In the genomic region with DNA sequence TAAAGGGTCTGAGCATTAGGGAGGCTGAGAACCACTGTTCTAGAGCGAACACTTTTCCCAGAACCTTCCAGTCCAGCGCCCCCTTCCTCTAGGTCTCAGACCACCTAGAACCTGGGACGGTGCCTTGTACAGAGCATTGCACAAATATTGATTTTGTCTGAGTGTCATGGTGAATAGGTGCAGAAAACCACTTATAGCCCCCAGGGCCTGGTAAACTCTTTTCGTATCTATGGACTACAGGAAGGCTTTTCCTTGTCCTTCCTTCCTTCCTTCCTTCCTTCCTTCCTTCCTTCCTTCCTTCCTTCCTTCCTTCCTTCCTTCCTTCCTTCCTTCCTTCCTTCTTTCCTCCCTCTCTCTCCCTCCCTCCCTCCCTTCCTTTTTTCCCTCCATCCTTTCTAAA, we compare ENCODE assay signal across 8 mouse cellular contexts. TPM values are rescaled to one million over a fixed set of nuclear protein-coding genes. Genes with fewer than 3 reads are reported as not detected.
DNase-seq lines count a peak whose midpoint lies in the region; ATAC-seq lines count a peak whose summit lies in the region.

TSS of gene Qpct (plus strand) at position 301 of the 400 bp plus-strand sequence.

- H3K36me3 ChIP-seq in kidney, embryonic 16.5 days (ENCODE audit: insufficient read depth, low read length), result no peaks in the 10 kb centered on the region
- no peaks in the 10 kb centered on the region for H3K36me3 ChIP-seq in embryonic facial prominence, embryonic 10.5 days (replicated peaks)
- no peaks in the 10 kb centered on the region for H3K36me3 ChIP-seq in hindbrain, embryonic 10.5 days

- H3K27me3 ChIP-seq in kidney, embryonic 16.5 days (ENCODE audit: insufficient read depth, low read length), result peaks cover 15% of the 10 kb centered on the region
- peaks cover 37% of the 10 kb centered on the region for H3K27me3 ChIP-seq in embryonic facial prominence, embryonic 10.5 days (replicated peaks; ENCODE audit: low read depth, poor library complexity, severe bottlenecking)
- peaks cover 24% of the 10 kb centered on the region for H3K27me3 ChIP-seq in hindbrain, embryonic 10.5 days (ENCODE audit: insufficient read depth, poor library complexity, severe bottlenecking)

- 0 out of 2 replicates have a peak, but pooled peaks cover 3% of the 10 kb centered on the region for H3K4me1 ChIP-seq in kidney, embryonic 16.5 days (ENCODE audit: insufficient read depth, low read length)
- peaks cover 14% of the 10 kb centered on the region for H3K4me1 ChIP-seq in embryonic facial prominence, embryonic 10.5 days
- peaks cover 15% of the 10 kb centered on the region; the same call in 1 of the 2 replicates for H3K4me1 ChIP-seq in hindbrain, embryonic 10.5 days (replicated peaks)

- peak within 1 kb of the TSS; percentile 55 for H3K4me3 ChIP-seq in kidney, embryonic 16.5 days (ENCODE audit: low read length)
- H3K4me3 ChIP-seq in embryonic facial prominence, embryonic 10.5 days, result peak within 1 kb of the TSS; percentile 76
- peak within 1 kb of the TSS; percentile 73 for H3K4me3 ChIP-seq in hindbrain, embryonic 10.5 days

- no peak for DNase-seq in kidney, postnatal 14 days
- peak; percentile 7 for DNase-seq in embryonic facial prominence, embryonic 10.5 days (ENCODE audit: low spot score)
- DNase-seq in hindbrain, embryonic 10.5 days (ENCODE audit: low spot score), result no peak
- no peak for DNase-seq in cerebellum, adult 9-11 months
- DNase-seq in frontal cortex, postnatal 36 days (ENCODE audit: low spot score in 2 of 2), result no peak
- no peak for DNase-seq in cerebellum, adult 11-12 months

- no peak within 1 kb of the TSS for H3K27ac ChIP-seq in kidney, embryonic 16.5 days (ENCODE audit: low read length)
- peak within 1 kb of the TSS; percentile 55 for H3K27ac ChIP-seq in embryonic facial prominence, embryonic 10.5 days (replicated peaks)
- peak within 1 kb of the TSS; percentile 76 for H3K27ac ChIP-seq in hindbrain, embryonic 10.5 days

- WGBS in kidney, embryonic 16.5 days, result 75% methylated on average over 4 of the region's 4 CpGs
- 71% methylated on average over 4 of the region's 4 CpGs for WGBS in embryonic facial prominence, embryonic 10.5 days
- WGBS in hindbrain, embryonic 10.5 days, result 76% methylated on average over 4 of the region's 4 CpGs

- no peaks in the 10 kb centered on the region for H3K9me3 ChIP-seq in kidney, embryonic 16.5 days (ENCODE audit: low read length)
- H3K9me3 ChIP-seq in embryonic facial prominence, embryonic 10.5 days, result no peaks in the 10 kb centered on the region
- H3K9me3 ChIP-seq in hindbrain, embryonic 10.5 days, result no peaks in the 10 kb centered on the region

- H3K4me2 ChIP-seq in kidney, embryonic 16.5 days (replicated peaks; ENCODE audit: low read depth, low read length), result peak within 1 kb of the TSS; percentile 81

- no peak for ATAC-seq in kidney, embryonic 16.5 days (ENCODE audit: low FRiP score, low TSS enrichment)
- no peak for ATAC-seq in megakaryocyte, adult 5-6 weeks (ENCODE audit: poor library complexity, severe bottlenecking)

- H3K9ac ChIP-seq in kidney, embryonic 16.5 days (replicated peaks; ENCODE audit: low read length), result peak within 1 kb of the TSS; percentile 62

RNA-seq across cellular contexts. Expression of gene Qpct, which starts in this region (rescaled TPM):
- polyA plus RNA-seq in kidney, embryonic 16.5 days (2015; fragmentation: Nextera tagmentation; extraction: Ambion mirVana), result 4.2 and 5.4 TPM in 2 replicates
- 2.9 and 3.6 TPM in 2 replicates for polyA plus RNA-seq in embryonic facial prominence, embryonic 10.5 days (2016; fragmentation: Nextera tagmentation; extraction: Ambion mirVana)
- 4.6 and 5.1 TPM in 2 replicates for polyA plus RNA-seq in hindbrain, embryonic 10.5 days (2016; fragmentation: Nextera tagmentation; extraction: Ambion mirVana)
- 21.0 and 23.9 TPM in 2 replicates for total RNA-seq in megakaryocyte, adult 5-6 weeks (2015)
- 20.0 and 21.0 TPM in 2 replicates for total RNA-seq in megakaryocyte, adult 5-6 weeks (2017)
